Mouse (Mus musculus) megakaryocyte-erythroid progenitor cell, adult 5 weeks (primary cell): ENCODE data around the gene Ubap2l. TPM values are rescaled to one million over a fixed set of nuclear protein-coding genes. Genes with fewer than 3 reads are reported as not detected.

ENCODE experiments used
- polyA plus RNA-seq: library from polyadenylated mRNA; stranded (reverse); fragments of >175 nt; gene quantifications from 2 replicates; pipeline ENCODE4 v1.2.3, GENCODE M21; 2012

Gene Ubap2l
- polyA plus RNA-seq: 125 and 126 TPM in 2 replicates

GRCm38 (mm10) chr3:90052351-90053241 is at the start of gene Ubap2l:
Gene Ubap2l, minus strand, starts transcription at chr3:90052628.

GRCm38 (mm10) chr3:90072294-90072693 is 19.9 kb upstream of the Ubap2l start, which contains the start of gene Tpm3:
Gene Tpm3, plus strand, starts transcription at chr3:90072649.

GRCm38 (mm10) chr3:90051441-90052350 is 732 bp downstream of the Ubap2l start, which contains the start of gene 4933434E20Rik:
Gene 4933434E20Rik, plus strand, starts transcription at chr3:90051636.

GRCm38 (mm10) chr3:89998612-89999054 is 53.8 kb downstream of the Ubap2l start, which contains the start of gene Hax1:
Gene Hax1, minus strand, starts transcription at chr3:89998780.

GRCm38 (mm10) chr3:89963221-89963763 is 89.1 kb downstream of the Ubap2l start, which contains the start of gene Atp8b2:
Gene Atp8b2, minus strand, starts transcription at chr3:89963508.

Other genes with a start within 250 kb of the Ubap2l start
- gene She, start 221.3 kb downstream of the Ubap2l start, polyA plus RNA-seq: 0.02 and 0.03 TPM in 2 replicates
- 22.2 and 31.3 TPM in 2 replicates for gene Il6ra, start 139.4 kb downstream of the Ubap2l start, polyA plus RNA-seq
- gene Atp8b2, start 89.1 kb downstream of the Ubap2l start, polyA plus RNA-seq: 11.9 and 18.6 TPM in 2 replicates
- 25.8 and 34.8 TPM in 2 replicates for gene Hax1, start 53.8 kb downstream of the Ubap2l start, polyA plus RNA-seq
- gene 4933434E20Rik, start 992 bp downstream of the Ubap2l start, polyA plus RNA-seq: 18.3 and 22.3 TPM in 2 replicates
- 366 and 435 TPM in 2 replicates for gene Tpm3, start 20.0 kb upstream of the Ubap2l start, polyA plus RNA-seq
- gene Nup210l, start 51.5 kb upstream of the Ubap2l start, polyA plus RNA-seq: 0.07 and 0.08 TPM in 2 replicates
- gene Rps27, start 161.0 kb upstream of the Ubap2l start, polyA plus RNA-seq: 220 and 293 TPM in 2 replicates
- gene Rab13, start 161.1 kb upstream of the Ubap2l start, polyA plus RNA-seq: 3.8 and 4.4 TPM in 2 replicates
- 116 and 122 TPM in 2 replicates for gene Jtb, start 179.0 kb upstream of the Ubap2l start, polyA plus RNA-seq
- gene Creb3l4, start 190.9 kb upstream of the Ubap2l start, polyA plus RNA-seq: not detected in 2 replicates
- 12.1 and 13.0 TPM in 2 replicates for gene Slc39a1, start 195.5 kb upstream of the Ubap2l start, polyA plus RNA-seq
- 123 and 136 TPM in 2 replicates for gene Crtc2, start 201.5 kb upstream of the Ubap2l start, polyA plus RNA-seq
- gene Dennd4b, start 212.6 kb upstream of the Ubap2l start, polyA plus RNA-seq: 90.1 and 99.5 TPM in 2 replicates
- gene Gatad2b, start 240.6 kb upstream of the Ubap2l start, polyA plus RNA-seq: 6.1 and 6.7 TPM in 2 replicates